Mouse (Mus musculus) liver, adult 2 months (tissue): ENCODE results near the gene Lama5. TPM values are rescaled to one million over a fixed set of nuclear protein-coding genes. Genes with fewer than 3 reads are reported as not detected.
A peak's percentile ranks its signal among the peaks of the same experiment; 100 is the strongest.

Source experiments
- DNase-seq: peaks from one replicate; pipeline ENCODE4 v3.0.0-alpha.2; 2011; ENCODE audit warnings: low read depth, low spot score; ENCODE audit errors: extremely low read depth
- H3K27ac ChIP-seq: fragments of 200-500 bp; replicated peaks from 2 replicates; pipeline ENCODE4 v1.5.1; 2012; ENCODE audit warnings: low read depth, mild to moderate bottlenecking, control low read depth, inconsistent platforms, low read length; ENCODE audit not compliant: insufficient read depth
- H3K27me3 ChIP-seq: fragments of 200-500 bp; 2 replicates; pipeline ENCODE4 v1.6.1; 2012; ENCODE audit warnings: mild to moderate bottlenecking, moderate library complexity, low read length, inconsistent platforms; ENCODE audit not compliant: control insufficient read depth, insufficient read depth
- H3K36me3 ChIP-seq: fragments of 200-500 bp; 2 replicates; pipeline ENCODE4 v1.6.1; 2012; ENCODE audit warnings: low read length, inconsistent platforms; ENCODE audit not compliant: control insufficient read depth, insufficient read depth
- H3K4me1 ChIP-seq: fragments of 200-500 bp; 2 replicates; pipeline ENCODE4 v1.6.1; 2011; ENCODE audit warnings: low read length; ENCODE audit not compliant: control insufficient read depth, insufficient read depth
- H3K4me3 ChIP-seq: fragments of 200-500 bp; 2 replicates; pipeline ENCODE4 v1.5.1; 2011; ENCODE audit warnings: low read depth, mild to moderate bottlenecking, control low read depth, low read length, moderate library complexity; ENCODE audit not compliant: insufficient read depth
- H3K79me2 ChIP-seq: fragments of 200-500 bp; 2 replicates; pipeline ENCODE4 v1.6.1; 2012; ENCODE audit warnings: inconsistent platforms, mild to moderate bottlenecking, low read length, moderate library complexity; ENCODE audit not compliant: control insufficient read depth, insufficient read depth
- H3K9ac ChIP-seq: fragments of 200-500 bp; 2 replicates; pipeline ENCODE4 v1.6.1; 2012; ENCODE audit warnings: low read depth, mild to moderate bottlenecking, control low read depth, inconsistent platforms, low read length
- CTCF ChIP-seq: fragments of 200-500 bp; IDR thresholded peaks from 2 replicates; pipeline ENCODE4 v1.5.1; 2011; ENCODE audit warnings: low read depth, low read length, control low read depth
- POLR2A ChIP-seq: fragments of 200-500 bp; IDR thresholded peaks from 2 replicates; pipeline ENCODE4 v1.6.1; 2011; ENCODE audit warnings: low read length, control low read depth; ENCODE audit not compliant: insufficient read depth; ENCODE audit errors: extremely low read depth
- WGBS: fragments of 180-500 bp; shearing (Covaris S2); methylation state at CpG from one replicate; pipeline ENCODE4 v1.1.7; 2018; 5-methylcytosine and 5-hydroxymethylcytosine counted together
- polyA plus RNA-seq: library from polyadenylated mRNA; depleted of rRNA; stranded (reverse); fragments of >200 nt; gene quantifications from 2 replicates; pipeline ENCODE4 v1.2.3, GENCODE M21; 2012
- total RNA-seq: library from RNA; depleted of rRNA; stranded (reverse); fragments of >200 nt; gene quantifications from 2 replicates; pipeline ENCODE4 v1.2.3, GENCODE M21; 2014

The Lama5 gene
- total and polyA plus RNA-seq, 2 experiments, result 0.65 to 4.0 TPM

GRCm38 (mm10) chr2:180270537-180271255, 45.0 kb upstream of the Lama5 start:
- H3K9ac ChIP-seq, result no peak overlapping the region
- WGBS, result 78% methylated on average over 7 of the region's 7 CpGs
- no peak overlapping the region for H3K27ac ChIP-seq

GRCm38 (mm10) chr2:180269329-180269728, 43.7 kb upstream of the Lama5 start:
- Histone ChIP-seq H3K36me3 (peaks cover 5% of the 10 kb centered on the region; the same call in 1 of the 2 replicates), H3K4me3 (no peak overlapping the region), H3K79me2 (peaks cover 23% of the 10 kb centered on the region; the same call in 1 of the 2 replicates), H3K27me3 (no peaks in the 10 kb centered on the region), H3K27ac (no peak overlapping the region), H3K4me1 (peaks cover 14% of the 10 kb centered on the region), H3K9ac (no peak overlapping the region)
- WGBS, result 95% methylated on average over 10 of the region's 10 CpGs
- TF ChIP-seq CTCF (no peak), POLR2A (no peak)
- no peak for DNase-seq

More at GRCm38 (mm10) chr2:180270537-180271255, 45.0 kb upstream of the Lama5 start:
- Histone ChIP-seq H3K79me2 (peaks cover 23% of the 10 kb centered on the region; the same call in 1 of the 2 replicates), H3K27me3 (no peaks in the 10 kb centered on the region), H3K36me3 (peaks cover 5% of the 10 kb centered on the region; the same call in 1 of the 2 replicates), H3K4me1 (peaks cover 17% of the 10 kb centered on the region), H3K4me3 (no peak overlapping the region)
- TF ChIP-seq CTCF, result no peak
- no peak for TF ChIP-seq POLR2A
- no peak for DNase-seq

GRCm38 (mm10) chr2:180267955-180268354, 42.3 kb upstream of the Lama5 start:
- peaks cover 5% of the 10 kb centered on the region; the same call in 1 of the 2 replicates for H3K36me3 ChIP-seq
- H3K4me3 ChIP-seq, result no peak overlapping the region
- WGBS, result 72% methylated on average over 2 of the region's 2 CpGs
- DNase-seq, result no peak
- peaks cover 12% of the 10 kb centered on the region for H3K4me1 ChIP-seq
- no peak overlapping the region for H3K27ac ChIP-seq
- H3K79me2 ChIP-seq, result peaks cover 22% of the 10 kb centered on the region; the same call in 1 of the 2 replicates
- no peaks in the 10 kb centered on the region for H3K27me3 ChIP-seq
- TF ChIP-seq CTCF, result no peak
- no peak for TF ChIP-seq POLR2A
- H3K9ac ChIP-seq, result no peak overlapping the region

GRCm38 (mm10) chr2:180262891-180263290, 37.2 kb upstream of the Lama5 start:
- 66% methylated on average over 10 of the region's 10 CpGs for WGBS
- H3K27me3 ChIP-seq, result no peaks in the 10 kb centered on the region
- no peak overlapping the region for H3K27ac ChIP-seq
- H3K36me3 ChIP-seq, result peaks cover 11% of the 10 kb centered on the region; the same call in 1 of the 2 replicates
- no peak overlapping the region for H3K4me3 ChIP-seq
- no peaks in the 10 kb centered on the region; the same call in 1 of the 2 replicates for H3K79me2 ChIP-seq
- TF ChIP-seq POLR2A, result no peak
- no peak for TF ChIP-seq CTCF
- no peak for DNase-seq
- no peak overlapping the region for H3K9ac ChIP-seq
- H3K4me1 ChIP-seq, result peaks cover 1% of the 10 kb centered on the region

- Histone ChIP-seq H3K4me1 (peaks cover 2% of the 10 kb centered on the region), H3K27ac (no peak overlapping the region), H3K36me3 (peaks cover 9% of the 10 kb centered on the region; the same call in 1 of the 2 replicates), H3K9ac (no peak overlapping the region), H3K79me2 (no peaks in the 10 kb centered on the region; the same call in 1 of the 2 replicates), H3K27me3 (no peaks in the 10 kb centered on the region), H3K4me3 (no peak overlapping the region)
- TF ChIP-seq POLR2A, result no peak
- no peak for TF ChIP-seq CTCF
- no peak for DNase-seq
- WGBS, result 86% methylated on average over 3 of the region's 3 CpGs
Measured at GRCm38 (mm10) chr2:180262441-180262840, 36.8 kb upstream of the Lama5 start.

GRCm38 (mm10) chr2:180261901-180262300, 36.2 kb upstream of the Lama5 start:
- TF ChIP-seq CTCF (no peak), POLR2A (no peak)
- H3K36me3 ChIP-seq, result peaks cover 9% of the 10 kb centered on the region; the same call in 1 of the 2 replicates

More at GRCm38 (mm10) chr2:180261901-180262300, 36.2 kb upstream of the Lama5 start:
- H3K9ac ChIP-seq, result no peak overlapping the region
- H3K79me2 ChIP-seq, result no peaks in the 10 kb centered on the region
- no peak for DNase-seq
- peaks cover 2% of the 10 kb centered on the region for H3K4me1 ChIP-seq
- H3K27me3 ChIP-seq, result no peaks in the 10 kb centered on the region
- H3K4me3 ChIP-seq, result no peak overlapping the region
- 90% methylated on average over 7 of the region's 7 CpGs for WGBS
- H3K27ac ChIP-seq, result peak overlapping the region; percentile 22; the same call in 1 of the 2 replicates
